Mouse (Mus musculus): ENCODE results near the gene Mip. TPM values are rescaled to one million over a fixed set of nuclear protein-coding genes. Genes with fewer than 3 reads are reported as not detected.
A peak's percentile ranks its signal among the peaks of the same experiment; 100 is the strongest.

Mip gene
- polyA plus RNA-seq, 1 experiment from 2014 or later = 0.13 TPM

GRCm38 (mm10) chr10:128232420-128232985 is 6.9 kb downstream of the Mip start:
- under 1% methylated on average over 14 of the region's 14 CpGs for WGBS
- peak; percentile 18 for ATAC-seq (ENCODE audit: low FRiP score, low read depth)
- Histone ChIP-seq H3K9me3 (no peaks in the 10 kb centered on the region), H3K27me3 (no peaks in the 10 kb centered on the region), H3K4me1 (peaks cover 20% of the 10 kb centered on the region), H3K36me3 (no peaks in the 10 kb centered on the region), H3K4me2 (replicated peaks) (peak overlapping the region; percentile 57), H3K4me3 (peak overlapping the region; percentile 77), H3K27ac (replicated peaks) (peak overlapping the region; percentile 92), H3K9ac (replicated peaks) (peak overlapping the region; percentile 63)

- WGBS = 36% methylated on average over 4 of the region's 4 CpGs
- Histone ChIP-seq H3K4me2 (replicated peaks) (no peak overlapping the region), H3K9me3 (no peaks in the 10 kb centered on the region), H3K4me3 (no peak overlapping the region), H3K9ac (replicated peaks) (no peak overlapping the region), H3K27ac (replicated peaks) (no peak overlapping the region), H3K4me1 (peaks cover 20% of the 10 kb centered on the region), H3K27me3 (no peaks in the 10 kb centered on the region), H3K36me3 (peaks cover 19% of the 10 kb centered on the region)
- no peak for ATAC-seq (ENCODE audit: low FRiP score, low read depth)
Measured at GRCm38 (mm10) chr10:128236321-128236720, 10.7 kb downstream of the Mip start.

- WGBS = 84% methylated on average over 15 of the region's 15 CpGs
- H3K36me3 ChIP-seq = peaks cover 35% of the 10 kb centered on the region
- no peak for ATAC-seq (ENCODE audit: low FRiP score, low read depth)
- H3K27me3 ChIP-seq = no peaks in the 10 kb centered on the region
- no peak overlapping the region for H3K4me2 ChIP-seq (replicated peaks)
- no peaks in the 10 kb centered on the region for H3K9me3 ChIP-seq
- H3K4me1 ChIP-seq = peaks cover 17% of the 10 kb centered on the region
- peak overlapping the region; percentile 11; the same call in 1 of the 2 replicates for H3K9ac ChIP-seq (replicated peaks)
- no peak overlapping the region for H3K4me3 ChIP-seq
- H3K27ac ChIP-seq (replicated peaks) = no peak overlapping the region
Measured at GRCm38 (mm10) chr10:128237807-128238480, 12.3 kb downstream of the Mip start.

- Histone ChIP-seq H3K4me2 (replicated peaks) (no peak overlapping the region), H3K36me3 (peaks cover 47% of the 10 kb centered on the region), H3K4me3 (no peak overlapping the region), H3K4me1 (peaks cover 13% of the 10 kb centered on the region; the same call in 1 of the 2 replicates), H3K9ac (replicated peaks) (no peak overlapping the region), H3K27me3 (no peaks in the 10 kb centered on the region), H3K27ac (replicated peaks) (no peak overlapping the region), H3K9me3 (no peaks in the 10 kb centered on the region)
- WGBS = 93% methylated on average over 4 of the region's 4 CpGs
- ATAC-seq (ENCODE audit: low FRiP score, low read depth) = no peak
Measured at GRCm38 (mm10) chr10:128239140-128239539, 13.5 kb downstream of the Mip start.

- H3K27ac ChIP-seq (replicated peaks) = no peak overlapping the region
Measured at GRCm38 (mm10) chr10:128240131-128240530, 14.5 kb downstream of the Mip start.

GRCm38 (mm10) chr10:128243252-128243651 is 17.6 kb downstream of the Mip start:
- no peak overlapping the region for H3K9ac ChIP-seq (replicated peaks)
- H3K36me3 ChIP-seq = peaks cover 88% of the 10 kb centered on the region
- 98% methylated on average over 8 of the region's 8 CpGs for WGBS

More at GRCm38 (mm10) chr10:128240131-128240530, 14.5 kb downstream of the Mip start:
- Histone ChIP-seq H3K4me2 (replicated peaks) (no peak overlapping the region), H3K9ac (replicated peaks) (no peak overlapping the region), H3K36me3 (peaks cover 57% of the 10 kb centered on the region), H3K4me3 (no peak overlapping the region), H3K9me3 (no peaks in the 10 kb centered on the region), H3K4me1 (peaks cover 12% of the 10 kb centered on the region; the same call in 1 of the 2 replicates), H3K27me3 (no peaks in the 10 kb centered on the region)
- WGBS = 95% methylated on average over 18 of the region's 18 CpGs
- no peak for ATAC-seq (ENCODE audit: low FRiP score, low read depth)

GRCm38 (mm10) chr10:128244121-128244520 is 18.5 kb downstream of the Mip start:
- H3K9ac ChIP-seq (replicated peaks) = no peak overlapping the region
- no peak overlapping the region for H3K4me2 ChIP-seq (replicated peaks)
- H3K27ac ChIP-seq (replicated peaks) = no peak overlapping the region
- ATAC-seq (ENCODE audit: low FRiP score, low read depth) = no peak
- H3K36me3 ChIP-seq = peaks cover 97% of the 10 kb centered on the region
- 96% methylated on average over 15 of the region's 15 CpGs for WGBS
- no peak overlapping the region for H3K4me3 ChIP-seq
- no peaks in the 10 kb centered on the region for H3K27me3 ChIP-seq
- no peaks in the 10 kb centered on the region for H3K9me3 ChIP-seq
- H3K4me1 ChIP-seq = no peaks in the 10 kb centered on the region

More at GRCm38 (mm10) chr10:128243252-128243651, 17.6 kb downstream of the Mip start:
- Histone ChIP-seq H3K27me3 (no peaks in the 10 kb centered on the region), H3K27ac (replicated peaks) (no peak overlapping the region), H3K4me1 (no peaks in the 10 kb centered on the region), H3K9me3 (no peaks in the 10 kb centered on the region), H3K4me3 (no peak overlapping the region), H3K4me2 (replicated peaks) (no peak overlapping the region)
- ATAC-seq (ENCODE audit: low FRiP score, low read depth) = no peak

- Histone ChIP-seq H3K36me3 (peaks cover 100% of the 10 kb centered on the region), H3K9me3 (no peaks in the 10 kb centered on the region), H3K27me3 (no peaks in the 10 kb centered on the region), H3K4me1 (no peaks in the 10 kb centered on the region), H3K4me2 (replicated peaks) (no peak overlapping the region), H3K9ac (replicated peaks) (no peak overlapping the region), H3K4me3 (no peak overlapping the region), H3K27ac (replicated peaks) (0 out of 2 replicates have a peak overlapping the region, but pooled peaks have one; percentile 12)
- ATAC-seq (ENCODE audit: low FRiP score, low read depth) = no peak
- 82% methylated on average over 17 of the region's 17 CpGs for WGBS
Measured at GRCm38 (mm10) chr10:128247020-128247732, 21.5 kb downstream of the Mip start.

- 94% methylated on average over 13 of the region's 13 CpGs for WGBS
Measured at GRCm38 (mm10) chr10:128250565-128250964, 24.9 kb downstream of the Mip start.

GRCm38 (mm10) chr10:128253677-128254255 is 28.1 kb downstream of the Mip start, which contains the start of gene Apon:
TSS of gene Apon (plus strand) at chr10:128254096.
- no peak for ATAC-seq (ENCODE audit: low FRiP score, low read depth)
- H3K4me3 ChIP-seq = no peak within 1 kb of the TSS
- WGBS = 84% methylated on average over 4 of the region's 4 CpGs
- H3K27ac ChIP-seq (replicated peaks) = no peak within 1 kb of the TSS
- H3K27me3 ChIP-seq = no peaks in the 10 kb centered on the region
- peaks cover 43% of the 10 kb centered on the region for H3K36me3 ChIP-seq
- no peaks in the 10 kb centered on the region for H3K4me1 ChIP-seq
- H3K4me2 ChIP-seq (replicated peaks) = no peak within 1 kb of the TSS
- no peaks in the 10 kb centered on the region for H3K9me3 ChIP-seq
- H3K9ac ChIP-seq (replicated peaks) = no peak within 1 kb of the TSS

More at GRCm38 (mm10) chr10:128250565-128250964, 24.9 kb downstream of the Mip start:
- no peaks in the 10 kb centered on the region for H3K4me1 ChIP-seq
- peaks cover 75% of the 10 kb centered on the region for H3K36me3 ChIP-seq
- no peak overlapping the region for H3K4me2 ChIP-seq (replicated peaks)
- H3K27me3 ChIP-seq = no peaks in the 10 kb centered on the region
- H3K27ac ChIP-seq (replicated peaks) = no peak overlapping the region
- no peak overlapping the region for H3K4me3 ChIP-seq
- no peaks in the 10 kb centered on the region for H3K9me3 ChIP-seq
- H3K9ac ChIP-seq (replicated peaks) = no peak overlapping the region
- no peak for ATAC-seq (ENCODE audit: low FRiP score, low read depth)

GRCm38 (mm10) chr10:128255925-128256324 is 30.3 kb downstream of the Mip start:
- H3K27ac ChIP-seq (replicated peaks) = no peak overlapping the region
- ATAC-seq (ENCODE audit: low FRiP score, low read depth) = no peak
- peaks cover 22% of the 10 kb centered on the region for H3K36me3 ChIP-seq
- H3K4me3 ChIP-seq = no peak overlapping the region
- 91% methylated on average over 8 of the region's 8 CpGs for WGBS
- H3K9ac ChIP-seq (replicated peaks) = no peak overlapping the region
- H3K4me2 ChIP-seq (replicated peaks) = no peak overlapping the region
- H3K9me3 ChIP-seq = no peaks in the 10 kb centered on the region
- H3K4me1 ChIP-seq = no peaks in the 10 kb centered on the region
- H3K27me3 ChIP-seq = no peaks in the 10 kb centered on the region

GRCm38 (mm10) chr10:128256328-128256727 is 30.7 kb downstream of the Mip start:
- Histone ChIP-seq H3K4me3 (no peak overlapping the region), H3K9me3 (no peaks in the 10 kb centered on the region), H3K27ac (replicated peaks) (no peak overlapping the region), H3K4me1 (no peaks in the 10 kb centered on the region), H3K36me3 (peaks cover 18% of the 10 kb centered on the region), H3K9ac (replicated peaks) (no peak overlapping the region), H3K4me2 (replicated peaks) (no peak overlapping the region), H3K27me3 (no peaks in the 10 kb centered on the region)
- ATAC-seq (ENCODE audit: low FRiP score, low read depth) = no peak
- 93% methylated on average over 8 of the region's 8 CpGs for whole genome bisulfite sequencing

All from midbrain, embryonic 12.5 days (tissue).